Mouse (Mus musculus) cerebellum, adult 11-12 months (tissue): Measurements from ENCODE around the gene Stat2.
A peak's percentile ranks its signal among the peaks of the same experiment; 100 is the strongest.
"Not testable (repeated sequence)": the region's sequence is repeated elsewhere in the genome, so short reads cannot be mapped to it uniquely, and the experiment has no call there.

Experiments used
- DNase-seq: peaks from one replicate; pipeline ENCODE4 v3.0.0; 2022

Stat2 gene

DNA sequence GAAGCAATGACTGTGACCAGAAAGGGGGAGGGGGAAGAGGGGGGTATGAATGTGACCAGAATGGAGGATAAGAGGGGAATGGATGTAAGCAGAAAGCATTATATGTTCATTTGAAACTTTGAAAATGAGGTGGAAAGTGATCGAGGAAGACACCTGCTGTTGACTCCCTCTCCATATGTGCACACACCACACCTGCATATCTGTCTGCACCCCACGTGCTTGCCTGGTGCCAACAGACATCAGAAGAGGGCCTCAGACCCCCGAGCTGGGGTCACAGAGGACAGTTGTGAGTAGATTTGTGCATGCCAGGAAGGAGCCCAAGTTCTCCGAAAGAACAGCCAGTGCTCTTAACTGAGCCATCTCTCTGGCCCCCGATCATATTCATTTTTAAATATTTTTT is 10.4 kb upstream of the Stat2 start:
- DNase-seq = no peak

DNA sequence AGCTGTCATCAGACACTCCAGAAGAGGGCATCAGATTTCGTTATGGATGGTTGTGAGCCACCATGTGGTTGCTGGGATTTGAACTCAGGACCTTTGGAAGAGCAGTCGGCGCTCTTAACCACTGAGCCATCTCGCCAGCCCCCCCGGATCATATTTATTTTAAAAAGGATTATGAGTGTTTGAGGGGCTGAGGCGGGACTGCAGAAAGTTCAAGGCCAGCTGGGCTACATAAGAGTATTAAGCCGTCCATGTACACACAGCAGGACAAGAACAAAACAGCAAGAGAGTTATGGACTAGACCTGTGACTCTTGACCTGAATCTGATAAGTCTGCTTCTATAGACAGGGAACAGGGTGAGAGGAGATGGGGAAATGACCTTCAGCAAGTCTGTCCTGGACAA is 10.0 kb upstream of the Stat2 start:
- DNase-seq = not testable (repeated sequence)

DNA sequence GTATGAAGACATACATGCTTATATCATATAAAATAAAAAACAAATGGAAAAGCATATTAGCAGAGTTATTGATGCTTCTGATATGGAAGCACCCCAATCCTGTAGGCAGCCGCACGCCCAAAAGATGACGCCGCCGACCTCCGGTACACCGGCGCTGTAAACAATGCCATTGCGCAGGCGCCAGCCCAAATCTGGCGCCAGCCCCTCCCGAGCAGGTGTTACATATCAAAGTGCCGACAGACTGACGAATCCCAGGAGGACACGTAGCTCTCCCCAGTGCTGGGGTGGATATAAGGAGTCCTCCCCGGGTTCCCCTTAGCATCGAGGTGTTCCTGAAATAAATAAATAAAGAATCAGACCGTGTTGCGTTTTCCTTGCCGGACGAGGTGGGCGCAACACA is 8.1 kb upstream of the Stat2 start:
- DNase-seq = peak; percentile 35

DNA sequence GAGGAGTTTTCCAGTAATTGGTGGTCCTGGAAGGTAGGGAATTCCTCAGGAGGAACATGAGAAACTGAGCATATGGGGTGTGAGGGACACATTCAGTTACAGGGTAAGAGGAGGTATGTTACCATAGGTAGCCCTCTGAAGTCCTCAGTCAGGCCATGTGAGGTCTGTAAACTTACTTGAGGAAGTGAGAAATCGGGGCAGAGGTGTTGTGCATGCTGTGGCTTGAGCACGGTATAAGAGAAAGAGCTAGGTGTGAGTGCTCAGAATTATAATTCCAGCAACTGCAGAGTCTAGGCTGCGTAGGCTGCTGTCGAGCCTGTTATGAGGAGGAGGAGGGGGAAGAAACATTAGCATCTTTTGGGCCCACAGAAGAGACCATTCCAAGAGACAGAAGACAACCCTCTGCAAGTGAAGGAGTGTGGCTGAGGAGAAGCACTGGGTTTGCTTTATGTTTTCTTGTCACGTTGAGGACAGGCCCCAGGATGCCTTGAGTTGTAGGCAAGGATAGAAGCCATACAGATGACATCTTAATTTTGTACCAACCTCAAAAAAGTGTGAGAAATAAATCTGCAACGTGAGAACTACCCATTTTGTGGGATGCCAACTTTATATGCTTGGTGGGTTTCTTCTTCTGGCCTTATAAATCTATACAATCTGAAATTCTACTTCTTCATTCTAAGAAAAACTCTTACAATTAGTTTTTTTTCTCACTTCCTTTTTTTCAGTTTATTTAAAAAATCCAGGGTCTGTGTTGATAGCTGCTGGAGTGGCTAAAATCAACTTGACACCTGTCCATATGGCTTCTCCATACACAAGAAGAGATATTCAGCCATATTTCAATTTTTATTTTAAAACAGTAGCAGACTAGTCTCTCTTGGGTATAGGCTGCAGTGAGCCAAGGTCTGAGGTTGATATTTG is 6.7 kb upstream of the Stat2 start:
- DNase-seq = no peak

DNA sequence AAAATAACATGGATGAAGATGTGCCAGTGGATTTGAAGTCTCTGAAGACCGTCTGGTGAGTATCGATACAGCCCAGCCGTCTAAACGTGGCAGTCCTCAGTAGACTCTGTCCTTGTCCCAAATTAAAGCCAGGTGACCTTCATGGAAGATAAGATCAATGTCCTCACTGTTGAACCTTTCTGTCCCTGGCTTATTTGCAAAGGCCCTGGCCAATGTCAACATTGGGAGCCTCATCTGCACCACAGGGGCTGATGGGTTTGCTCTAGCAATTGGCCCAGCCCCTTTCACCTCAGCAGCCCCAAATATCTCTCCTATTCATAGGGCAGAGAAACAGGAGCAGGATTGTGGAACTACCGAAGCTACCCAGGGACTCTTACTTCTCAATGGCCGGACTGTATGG is 2.0 kb upstream of the Stat2 start, which contains the start of gene Apof:
Gene Apof (plus strand): TSS at position 301 of the 400 bp plus-strand sequence.
- no peak for DNase-seq

DNA sequence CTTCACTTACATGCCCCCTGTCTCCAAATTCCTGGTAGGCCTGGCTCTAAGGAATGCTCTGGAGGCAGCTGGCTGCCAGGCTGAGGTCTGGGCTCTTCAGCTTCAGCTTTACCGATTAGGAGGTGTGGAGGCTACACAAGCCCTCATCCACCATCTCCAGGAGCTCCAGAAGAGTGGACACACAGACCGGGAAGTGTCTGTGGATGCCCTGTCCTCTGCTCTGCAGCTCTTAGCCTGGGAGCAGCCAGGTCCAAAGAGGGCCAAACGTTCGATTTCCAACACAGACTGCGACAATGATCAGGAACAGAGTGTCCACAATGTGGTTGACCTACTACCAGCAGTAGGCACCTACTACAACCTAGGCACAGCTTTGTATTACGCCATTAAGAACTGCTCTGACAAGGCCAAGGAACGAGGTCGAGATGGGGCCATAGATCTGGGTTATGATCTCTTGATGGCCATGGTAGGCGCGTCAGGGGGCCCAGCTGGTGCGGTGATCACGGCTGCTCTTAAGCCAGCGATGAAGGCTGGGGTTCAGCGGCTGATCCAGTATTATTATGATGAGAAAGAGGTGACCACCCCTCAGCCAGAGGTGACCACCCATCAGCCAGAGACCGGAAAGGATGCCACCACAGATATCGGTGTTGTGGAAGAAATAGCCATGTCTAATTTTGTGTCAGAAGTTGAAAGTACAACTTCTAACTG is 1.0 kb upstream of the Stat2 start:
- no peak for DNase-seq

DNA sequence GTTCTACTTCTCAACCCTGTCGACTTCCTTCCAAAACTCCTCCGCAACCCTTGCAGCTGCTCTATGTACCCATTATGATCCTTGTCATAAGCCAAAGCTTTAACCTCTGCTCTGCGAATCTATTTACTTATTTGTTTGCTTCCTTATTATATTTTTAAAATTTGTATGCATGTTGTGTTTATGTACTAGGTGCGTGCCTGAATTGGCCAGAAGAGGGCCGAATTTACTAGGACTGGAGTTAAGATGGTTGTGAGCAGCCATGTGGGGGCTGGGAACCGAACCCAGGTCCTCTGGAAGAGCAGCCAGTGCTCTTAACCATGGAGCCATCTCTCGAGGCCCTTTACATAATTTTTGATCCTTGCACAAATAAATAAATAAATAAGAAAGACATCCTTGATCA is 507 bp downstream of the Stat2 start:
- no peak for DNase-seq

DNA sequence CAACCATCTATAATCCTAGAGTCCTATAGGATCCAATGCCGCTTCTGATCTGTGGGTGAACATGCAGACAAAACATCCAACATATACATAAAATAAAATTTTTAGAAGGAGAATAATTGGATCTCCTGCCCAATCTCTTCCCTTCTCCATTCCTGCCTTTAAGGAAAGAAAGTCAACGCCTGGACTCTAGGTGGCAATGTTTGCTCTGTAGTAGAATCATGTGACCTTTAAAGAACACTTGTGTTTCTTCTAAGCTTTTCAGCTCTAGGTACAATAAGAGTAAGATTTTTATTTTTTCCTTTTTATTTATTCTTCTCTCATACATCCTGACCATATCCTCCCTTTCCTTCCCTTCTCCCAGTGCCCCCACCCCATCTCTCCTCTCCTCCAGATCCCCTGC is 1.5 kb downstream of the Stat2 start:
- no peak for DNase-seq

DNA sequence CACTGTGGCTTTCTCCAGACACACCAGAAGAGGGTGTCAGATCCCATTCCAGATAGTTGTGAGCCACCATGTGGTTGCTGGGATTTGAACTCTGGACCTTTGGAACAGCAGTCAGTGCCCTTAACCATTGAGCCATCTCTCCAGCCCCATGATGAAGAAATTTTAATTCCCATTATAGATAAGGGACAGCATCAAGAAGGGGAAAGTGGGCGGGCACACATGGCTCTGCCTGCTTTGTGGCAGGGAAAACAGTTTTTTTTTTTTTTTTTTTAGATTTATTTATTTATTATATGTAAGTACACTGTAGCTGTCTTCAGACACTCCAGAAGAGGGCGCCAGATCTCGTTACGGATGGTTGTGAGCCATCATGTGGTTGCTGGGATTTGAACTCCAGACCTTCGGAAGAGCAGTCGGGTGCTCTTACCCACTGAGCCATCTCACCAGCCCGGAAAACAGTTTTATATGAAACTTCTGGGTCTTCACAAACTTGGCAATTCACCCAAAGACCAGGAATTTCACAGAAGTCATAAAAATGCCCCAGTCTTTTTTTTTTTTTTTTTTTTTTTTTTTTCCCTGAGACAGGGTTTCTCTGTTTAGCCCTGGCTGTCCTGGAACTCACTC is 2.6 kb downstream of the Stat2 start:
- not testable (repeated sequence) for DNase-seq

DNA sequence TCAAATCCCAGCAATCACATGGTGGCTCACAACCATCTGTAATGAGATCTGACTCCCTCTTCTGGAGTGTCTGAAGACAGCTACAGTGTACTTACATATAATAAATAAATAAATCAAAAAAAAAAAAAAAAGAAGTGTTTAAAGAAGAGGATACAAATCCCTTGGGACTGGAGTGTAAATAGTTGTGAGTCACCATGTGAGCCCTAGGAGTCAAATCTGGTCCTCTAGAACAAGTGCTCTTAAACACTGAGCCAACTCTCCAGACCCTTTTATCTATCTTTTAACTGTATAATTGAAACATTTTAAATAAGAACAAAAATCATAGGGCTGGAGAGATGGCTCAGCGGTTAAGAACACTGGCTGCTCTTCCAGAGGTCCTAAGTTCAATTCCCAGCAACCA is 5.0 kb downstream of the Stat2 start:
- DNase-seq = not testable (repeated sequence)

DNA sequence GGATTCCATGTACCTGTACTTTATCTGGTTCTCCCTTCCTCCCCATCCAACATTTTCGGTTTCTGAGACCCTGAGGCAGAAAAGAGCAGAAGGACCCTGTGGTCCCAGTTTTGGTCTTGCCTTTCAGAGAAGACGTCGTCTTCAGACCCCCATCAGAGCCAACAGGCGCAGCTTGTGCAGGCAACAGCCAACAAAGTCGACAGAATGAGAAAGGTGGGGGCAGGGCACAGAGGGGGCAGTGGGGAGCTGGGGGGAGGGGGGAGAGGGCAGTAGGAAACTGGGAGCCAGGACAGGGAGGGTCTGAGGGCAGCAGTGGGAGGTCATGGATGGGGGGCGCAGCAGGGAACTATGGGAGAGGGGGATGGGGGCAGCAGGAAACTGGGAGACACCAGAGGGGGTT is 7.8 kb downstream of the Stat2 start:
- DNase-seq = no peak

DNA sequence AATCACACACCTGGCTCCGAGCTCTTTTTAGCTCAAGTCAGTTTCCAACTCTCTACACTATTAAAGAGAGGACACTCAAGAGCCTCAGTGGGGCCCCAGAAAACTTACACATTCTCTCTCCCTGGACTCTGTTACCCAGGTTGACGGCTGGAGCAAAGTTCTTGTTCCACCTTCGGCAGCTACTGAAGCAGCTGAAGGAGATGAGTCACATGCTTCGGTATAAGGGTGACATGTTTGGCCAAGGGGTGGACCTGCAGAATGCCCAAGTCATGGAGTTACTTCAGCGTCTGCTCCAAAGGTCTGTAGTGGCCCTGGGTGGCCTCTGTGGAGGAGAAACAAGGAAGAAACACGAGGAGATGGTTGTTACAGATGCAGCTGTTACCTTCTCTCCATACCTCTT is 10.6 kb downstream of the Stat2 start:
- no peak for DNase-seq

DNA sequence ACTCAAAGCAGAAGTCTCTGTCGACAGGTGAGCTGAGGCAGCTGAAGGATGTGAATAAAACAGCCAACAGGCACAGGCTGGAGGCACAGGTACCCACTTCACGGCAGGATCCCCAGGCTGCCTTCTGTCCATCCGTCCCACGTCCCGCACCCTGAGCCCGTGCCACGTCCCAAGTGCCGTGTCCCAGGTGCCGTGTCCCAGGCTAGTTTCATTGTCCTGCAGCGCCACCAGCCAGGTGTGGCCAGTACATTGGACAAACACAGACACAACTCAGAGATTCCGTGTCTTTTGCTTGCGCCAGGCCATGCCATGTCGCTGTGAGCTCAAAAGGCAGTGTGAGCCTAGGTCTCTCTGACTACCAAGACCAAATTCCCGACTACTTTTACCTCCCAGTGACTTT is 11.3 kb downstream of the Stat2 start:
- DNase-seq = no peak

DNA sequence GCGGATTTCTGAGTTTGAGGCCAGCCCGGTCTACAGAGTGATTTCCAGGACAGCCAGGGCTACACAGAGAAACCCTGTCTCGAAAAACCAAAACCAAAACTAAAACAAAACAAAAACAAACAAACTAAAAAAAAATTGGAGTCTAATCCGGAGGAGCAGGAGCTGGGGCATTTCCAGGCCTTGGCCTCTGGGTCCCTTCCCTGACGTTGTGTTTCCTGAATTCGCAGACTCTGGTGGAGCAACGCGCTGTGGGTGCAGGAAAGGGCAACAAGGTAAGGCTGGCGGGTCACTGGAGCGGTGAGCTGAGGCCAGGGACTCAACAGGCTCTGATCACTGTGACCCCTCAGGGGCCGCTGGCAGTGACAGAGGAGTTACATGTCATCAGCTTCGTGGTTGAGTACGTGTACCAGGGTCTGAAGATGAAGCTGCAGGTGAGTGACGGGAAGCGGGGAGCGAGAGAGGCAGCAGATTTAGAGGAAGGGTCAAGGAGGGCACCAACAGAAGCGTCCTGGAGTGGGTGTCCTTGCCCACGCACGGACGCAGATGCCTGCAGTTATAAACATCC is 12.6 kb downstream of the Stat2 start:
- no peak for DNase-seq

DNA sequence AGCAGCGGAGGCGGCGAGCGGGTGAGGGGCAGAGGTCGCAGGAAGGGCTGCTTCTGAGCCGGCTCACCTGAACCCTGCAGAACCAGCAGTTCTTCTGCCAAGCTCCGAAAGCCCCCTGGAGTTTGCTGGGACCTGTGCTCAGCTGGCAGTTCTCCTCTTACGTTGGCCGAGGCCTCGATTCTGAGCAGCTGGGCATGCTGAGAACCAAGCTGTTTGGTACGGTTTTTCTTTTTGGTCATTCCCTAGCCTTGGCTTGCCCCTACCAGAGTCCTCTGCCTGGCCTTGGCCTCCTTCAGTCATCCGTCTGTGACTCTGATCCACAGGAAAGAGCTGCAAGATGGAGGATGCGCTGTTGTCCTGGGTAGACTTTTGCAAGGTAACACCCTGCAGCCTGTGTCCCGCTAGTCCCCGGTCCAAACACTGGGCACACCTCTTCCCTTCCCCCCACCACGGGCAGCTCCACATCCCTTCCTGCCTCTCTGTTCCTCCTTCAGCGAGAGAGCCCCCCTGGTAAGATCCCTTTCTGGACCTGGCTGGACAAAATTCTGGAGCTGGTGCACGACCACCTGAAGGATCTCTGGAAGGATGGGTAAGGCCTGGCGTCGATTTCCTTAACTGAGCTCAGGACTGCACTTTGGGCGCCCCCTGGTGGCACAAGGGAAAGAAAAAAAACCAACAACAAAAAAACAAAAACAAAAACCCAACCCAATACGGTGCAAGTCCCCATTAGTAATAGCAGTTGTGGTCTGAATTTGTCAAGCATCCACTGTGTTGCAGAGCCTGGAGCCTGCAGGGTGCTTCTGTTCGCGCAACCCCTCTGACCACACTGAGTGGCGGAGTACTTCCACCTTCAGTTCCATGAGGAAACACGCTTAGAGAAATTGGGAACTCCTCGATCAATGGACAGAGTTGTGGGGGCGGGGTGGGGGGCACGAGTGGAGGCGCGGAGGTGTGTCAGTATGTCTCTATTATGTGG is 13.5 kb downstream of the Stat2 start:
- DNase-seq = peak; percentile 97

DNA sequence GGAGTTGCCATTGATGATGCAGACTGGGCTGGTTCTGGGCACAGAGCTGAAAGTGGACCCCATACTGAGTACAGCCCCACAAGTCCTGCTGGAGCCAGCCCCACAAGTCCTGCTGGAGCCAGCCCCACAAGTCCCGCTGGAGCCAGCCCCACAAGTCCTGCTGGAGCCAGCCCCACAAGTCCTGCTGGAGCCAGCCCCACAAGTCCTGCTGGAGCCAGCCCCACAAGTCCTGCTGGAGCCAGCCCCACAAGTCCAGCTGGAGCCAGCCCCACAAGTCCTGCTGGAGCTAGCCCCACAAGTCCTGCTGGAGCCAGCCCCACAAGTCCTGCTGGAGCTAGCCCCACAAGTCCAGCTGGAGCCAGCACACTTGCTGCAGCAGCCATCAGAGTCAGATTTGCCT is 20.2 kb downstream of the Stat2 start:
- peak; percentile 55 for DNase-seq

DNA sequence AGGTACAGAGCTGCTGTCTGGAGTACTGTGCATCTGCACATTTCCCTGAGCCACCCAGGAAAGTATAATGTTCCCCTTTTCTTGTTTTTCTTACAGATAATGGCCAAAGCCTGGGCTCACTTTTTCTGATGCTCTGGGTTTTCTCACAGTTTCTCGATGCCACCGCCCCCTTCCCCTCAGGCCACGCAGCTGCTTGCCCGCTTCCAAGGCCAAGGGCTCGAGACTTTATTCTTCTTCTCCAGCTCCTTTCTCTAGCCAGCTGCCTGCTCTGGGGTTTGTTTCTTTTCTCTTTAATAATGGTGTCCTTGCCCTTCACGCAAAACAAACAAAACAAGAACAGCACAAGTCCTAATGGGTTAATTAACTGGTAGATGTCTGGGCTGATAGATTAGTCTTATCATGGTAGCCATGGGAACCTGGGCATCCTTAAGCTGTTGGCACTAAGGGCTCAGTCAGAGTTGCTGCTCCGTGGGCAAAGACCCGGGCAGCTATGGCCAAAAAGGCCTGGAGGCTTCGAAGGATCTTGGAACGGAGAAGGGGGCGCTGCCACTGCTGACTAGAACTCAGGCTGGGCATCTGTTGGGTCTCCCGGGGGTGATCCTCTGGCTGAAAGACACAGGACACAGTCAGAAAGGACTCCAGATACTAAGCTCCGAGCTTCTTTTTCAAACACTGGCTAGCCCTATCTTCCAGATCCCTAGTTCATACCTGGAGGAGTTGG is 26.2 kb downstream of the Stat2 start:
- DNase-seq = no peak

DNA sequence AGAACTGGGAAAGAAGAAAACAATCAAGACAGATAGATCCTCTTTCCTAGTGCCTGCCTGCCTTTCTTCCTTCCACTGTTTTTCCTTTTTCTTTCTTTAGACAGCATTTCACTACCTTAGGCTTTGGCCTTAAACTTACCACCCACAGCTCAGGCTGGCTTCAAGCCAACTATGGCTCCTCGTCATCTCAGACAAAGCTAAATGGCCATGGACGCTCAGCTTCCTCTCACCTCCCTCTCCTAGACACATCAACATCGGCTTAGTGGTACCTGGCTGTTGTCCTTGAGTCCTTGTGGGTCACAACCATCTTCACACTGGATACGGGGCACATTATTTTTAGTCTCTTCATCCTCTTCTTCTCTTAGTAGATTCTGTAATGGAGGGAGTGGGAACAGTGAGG is 26.9 kb downstream of the Stat2 start:
- DNase-seq = peak; percentile 61

DNA sequence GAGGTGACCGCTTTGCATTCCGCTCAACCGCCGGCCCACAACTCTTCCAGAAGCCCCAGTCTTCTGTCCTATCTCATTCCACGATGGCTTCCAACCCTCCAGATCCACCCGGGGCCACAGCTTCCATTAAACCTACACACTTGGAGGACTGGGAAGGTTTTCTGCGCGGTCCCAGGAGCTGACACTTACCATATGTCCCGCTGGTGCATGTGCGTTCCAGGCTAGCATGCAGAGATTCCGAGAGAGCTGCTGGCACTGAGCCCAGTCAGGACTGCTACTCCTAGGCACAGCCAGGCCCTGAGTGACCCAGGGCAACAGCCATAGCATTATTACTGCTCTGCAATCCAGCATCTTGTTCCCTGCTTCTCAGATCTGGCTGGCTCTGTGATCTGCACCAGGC is 27.3 kb downstream of the Stat2 start:
- DNase-seq = peak; percentile 71

DNA sequence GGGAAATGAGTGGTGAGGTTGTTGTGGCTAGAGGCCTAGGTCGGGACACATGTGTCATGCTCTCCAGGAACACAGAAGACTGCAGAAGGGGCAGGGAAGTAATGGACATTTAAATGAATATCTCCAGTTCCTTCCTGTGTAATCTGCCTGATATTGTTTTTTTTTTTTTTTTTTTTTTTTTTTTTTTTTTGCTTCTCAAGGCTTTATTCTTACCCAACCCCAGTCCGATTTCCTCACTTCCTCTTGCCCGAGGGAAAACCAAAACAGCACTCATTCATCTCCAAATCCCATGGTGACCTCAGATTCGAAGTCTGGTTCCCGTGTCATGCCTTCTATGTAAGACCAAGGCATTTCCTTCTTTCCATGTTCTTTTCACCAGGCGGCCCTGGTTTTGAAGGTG is 27.9 kb downstream of the Stat2 start:
- DNase-seq = no peak

DNA sequence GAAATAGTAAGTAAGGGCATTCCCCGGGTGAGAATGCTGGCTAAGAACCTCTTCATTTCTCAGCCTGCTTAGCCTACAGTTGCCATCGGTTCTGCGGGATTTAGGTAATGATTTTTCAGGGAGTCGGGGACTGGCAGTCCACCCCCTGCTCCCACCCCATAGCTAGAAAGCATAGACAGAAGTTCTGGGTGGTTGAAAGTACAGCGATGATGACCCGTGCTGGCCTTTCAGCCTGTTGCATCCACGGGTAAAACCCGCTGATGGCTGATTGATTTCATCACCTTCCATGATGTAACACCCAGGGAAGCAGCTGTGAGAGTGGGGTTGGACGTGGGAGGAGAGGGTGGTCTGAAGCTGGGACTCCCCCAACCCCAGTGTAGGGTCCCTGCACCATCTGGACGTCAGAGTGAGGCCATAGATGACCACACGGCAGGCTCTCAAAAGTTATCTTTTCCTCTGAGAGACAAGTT is 28.4 kb downstream of the Stat2 start, which contains the start of gene Il23a:
Gene Il23a (minus strand): TSS at position 51 of the 470 bp plus-strand sequence.
- peak; percentile 18 for DNase-seq
